Mouse (Mus musculus): Measurements from ENCODE around the gene P4hb. TPM values are rescaled to one million over a fixed set of nuclear protein-coding genes. Genes with fewer than 3 reads are reported as not detected.
A peak's percentile ranks its signal among the peaks of the same experiment; 100 is the strongest.
"Not testable (repeated sequence)": the region's sequence is repeated elsewhere in the genome, so short reads cannot be mapped to it uniquely, and the experiment has no call there.

P4hb gene
- total RNA-seq, 2 experiments from 2014 or later: 527 to 538 TPM

DNA sequence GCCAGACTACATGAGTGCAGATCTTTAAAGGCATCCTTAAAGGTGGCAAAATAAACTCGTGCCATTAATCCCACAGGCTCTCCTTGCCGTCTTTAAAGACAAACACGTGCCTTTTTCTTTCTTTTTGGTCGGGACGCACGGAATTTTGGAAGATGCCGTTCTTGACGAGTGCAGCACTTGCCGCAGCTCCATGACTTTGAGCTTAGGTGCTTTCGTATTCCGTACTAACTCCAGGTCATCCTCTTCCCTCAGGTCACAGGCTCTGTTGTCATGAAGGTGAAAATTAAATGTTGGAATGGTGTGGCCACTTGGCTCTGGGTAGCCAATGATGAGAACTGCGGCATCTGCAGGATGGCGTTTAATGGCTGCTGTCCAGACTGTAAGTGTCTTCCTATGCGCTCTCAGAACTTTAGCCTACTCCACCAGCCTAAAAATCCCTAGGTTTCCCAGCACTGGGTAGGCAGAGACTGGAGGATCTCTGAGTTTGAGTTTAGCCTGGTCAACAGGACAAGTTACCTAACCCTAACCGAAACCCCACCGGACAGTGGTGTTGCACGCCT, 26.0 kb upstream of the P4hb start:
- no peak for DNase-seq (ENCODE audit: low spot score in 2 of 2)

DNA sequence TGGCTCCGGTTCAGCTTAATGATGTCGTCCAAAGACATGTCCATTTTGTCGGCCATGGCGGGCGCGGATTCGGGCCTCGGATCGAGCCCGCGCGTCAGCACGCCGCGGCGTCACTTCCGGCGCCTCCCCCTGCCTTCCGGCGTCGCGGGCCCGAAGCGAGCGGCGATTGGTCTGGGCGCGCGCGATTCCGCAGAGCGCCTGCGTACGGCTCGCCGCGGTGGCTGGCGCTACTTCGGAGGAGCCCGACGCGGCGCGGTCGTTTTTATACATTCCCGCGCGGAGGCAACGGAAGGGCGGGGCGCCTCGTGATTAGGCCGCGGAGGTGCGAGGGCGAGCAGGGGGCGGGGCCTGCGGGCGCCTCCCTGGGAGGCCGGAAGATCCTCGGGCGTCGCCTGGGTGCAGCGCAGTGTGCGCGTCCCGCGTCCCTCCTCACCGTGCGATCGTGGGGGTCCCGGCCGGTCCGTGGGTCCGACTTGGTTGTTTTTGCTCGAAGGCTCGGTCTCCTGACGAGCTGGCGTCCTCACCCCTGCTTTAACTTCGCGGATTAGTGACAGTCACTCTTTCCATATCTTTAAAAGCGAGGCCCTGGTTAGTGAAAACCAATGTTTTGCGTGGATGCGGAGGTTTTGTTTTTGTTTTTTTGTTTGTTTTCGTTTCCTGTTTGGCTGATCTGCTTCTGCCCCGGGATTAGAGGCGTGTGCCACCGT, 25.4 kb upstream of the P4hb start, which contains the start of the genes Alyref and Anapc11:
Alyref (minus strand) TSS at position 83 of the 707 bp plus-strand sequence.
Anapc11 (plus strand) TSS at position 139 of the 707 bp plus-strand sequence.
- DNase-seq (ENCODE audit: low spot score in 2 of 2): peak; percentile 94 to 96

GRCm38 (mm10) chr11:120597240-120598235, 24.5 kb upstream of the P4hb start:
- DNase-seq (ENCODE audit: low spot score in 2 of 2): no peak

- no peak for DNase-seq (ENCODE audit: low spot score in 2 of 2)
Observed at GRCm38 (mm10) chr11:120588531-120588930, 15.5 kb upstream of the P4hb start.

GRCm38 (mm10) chr11:120583937-120584336, 10.9 kb upstream of the P4hb start:
- DNase-seq (ENCODE audit: low spot score in 2 of 2): no peak

DNA sequence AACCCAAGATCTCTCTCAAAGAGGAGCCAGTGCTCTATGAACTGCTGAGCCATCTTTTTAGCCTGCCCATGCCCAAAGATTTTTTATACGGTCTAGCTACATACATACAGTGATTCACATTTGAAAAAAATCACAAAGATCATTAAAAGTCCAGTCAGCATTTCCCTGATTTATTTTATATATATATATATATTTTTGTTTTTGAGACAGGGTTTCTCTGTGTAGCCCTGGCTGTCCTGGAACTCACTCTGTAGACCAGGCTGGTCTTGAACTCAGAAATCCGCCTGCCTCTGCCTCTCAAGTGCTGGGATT, 9.9 kb upstream of the P4hb start:
- DNase-seq (ENCODE audit: low spot score in 2 of 2): not testable (repeated sequence)

DNA sequence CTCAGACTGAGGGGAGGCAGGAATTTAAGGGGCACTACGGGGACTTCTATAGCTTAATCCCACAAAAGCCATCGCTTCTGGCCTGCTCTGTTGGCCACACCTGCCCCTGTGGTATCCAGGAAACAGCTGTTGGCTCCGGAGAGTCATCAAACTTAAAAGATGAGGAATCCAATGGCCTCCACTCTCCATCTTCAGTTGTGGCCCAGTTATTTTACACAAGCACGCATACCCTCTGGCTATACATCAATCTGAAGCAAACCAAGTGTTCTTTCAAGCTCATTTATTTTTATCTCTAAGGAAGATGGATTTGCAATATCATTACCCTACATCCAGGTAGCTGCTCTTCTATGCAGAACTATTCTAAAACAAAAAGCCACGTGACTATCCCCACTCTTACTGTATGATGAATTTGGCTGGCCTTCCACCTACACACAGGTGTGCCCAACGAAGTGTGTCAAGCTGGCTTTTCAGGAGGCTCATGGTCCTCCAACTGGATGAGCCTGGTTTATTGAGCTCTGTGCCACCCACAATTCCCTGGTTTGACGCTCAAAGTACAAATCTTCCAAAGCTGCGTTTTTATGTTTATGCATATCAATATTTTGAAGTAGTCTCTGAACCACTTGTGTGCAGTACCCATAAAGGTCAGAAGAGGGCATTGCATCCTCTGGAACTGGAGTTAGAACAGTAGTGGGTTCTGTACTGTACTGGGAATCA, 9.4 kb upstream of the P4hb start:
- DNase-seq (ENCODE audit: low spot score in 2 of 2): no peak

DNA sequence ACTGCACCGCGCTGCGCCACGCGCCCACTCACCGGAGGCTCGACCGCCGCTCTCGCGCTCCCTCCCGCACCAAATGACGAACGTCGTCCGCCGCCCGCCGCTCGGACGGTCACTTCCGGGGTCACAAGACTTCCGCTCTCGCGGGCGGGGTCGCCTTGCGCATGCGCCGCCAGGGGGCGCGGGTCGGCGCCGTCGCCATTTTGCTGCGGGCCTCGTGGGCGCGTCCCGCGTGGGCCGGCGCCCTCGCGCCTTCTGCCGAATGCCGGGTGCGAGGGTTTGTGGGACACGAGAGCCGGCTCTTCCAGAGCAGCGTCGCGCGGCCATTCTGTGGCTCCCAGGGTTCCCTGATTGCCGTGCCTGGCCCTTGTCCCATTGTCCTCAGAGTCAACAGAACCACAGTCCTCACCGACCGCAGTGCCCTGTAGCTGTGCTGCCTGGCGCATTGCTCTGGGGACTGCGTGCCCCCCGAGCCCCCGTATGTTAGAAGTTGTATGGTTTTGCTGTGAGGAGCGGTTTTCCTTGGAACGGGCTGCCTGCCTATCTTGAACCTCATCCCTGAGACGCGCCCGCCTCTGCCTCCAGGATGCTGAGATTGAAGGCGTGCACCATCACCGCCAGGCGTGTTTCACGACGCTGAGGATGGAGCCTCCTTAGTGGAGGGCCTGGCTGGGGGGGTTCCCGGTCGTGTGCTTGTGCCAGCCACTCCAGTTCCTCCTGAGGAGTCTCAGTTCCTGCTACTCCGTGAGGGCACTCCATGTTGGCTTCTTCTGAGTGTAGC, 8.6 kb upstream of the P4hb start, which contains the start of gene Arhgdia:
Arhgdia (minus strand) TSS at position 135 of the 778 bp plus-strand sequence.
- peak; percentile 89 to 91 for DNase-seq (ENCODE audit: low spot score in 2 of 2)

- DNase-seq (ENCODE audit: low spot score in 2 of 2): peak in 1 of 2 experiments; percentile 55
Observed at GRCm38 (mm10) chr11:120580871-120581331, 7.8 kb upstream of the P4hb start.

DNA sequence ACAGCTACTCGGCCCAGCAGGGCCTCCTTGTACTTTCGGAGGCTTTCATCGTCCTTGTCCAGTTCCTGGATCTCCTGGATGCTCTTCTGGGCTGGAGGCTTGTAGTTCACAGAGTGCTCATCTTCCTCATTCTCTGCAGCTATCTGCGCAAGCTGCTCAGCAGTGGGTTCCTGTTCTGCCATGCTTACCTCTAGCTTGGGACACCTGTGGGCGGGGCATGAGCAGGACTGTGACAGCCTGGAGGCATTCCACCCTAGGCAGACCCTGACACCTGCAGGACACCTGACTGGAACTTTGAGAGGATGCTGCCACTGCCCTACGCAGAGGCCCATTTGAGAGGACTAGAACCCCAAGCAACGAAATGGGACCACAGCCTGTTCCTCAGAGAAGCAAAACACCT, 7.1 kb upstream of the P4hb start:
- DNase-seq (ENCODE audit: low spot score in 2 of 2): no peak

DNA sequence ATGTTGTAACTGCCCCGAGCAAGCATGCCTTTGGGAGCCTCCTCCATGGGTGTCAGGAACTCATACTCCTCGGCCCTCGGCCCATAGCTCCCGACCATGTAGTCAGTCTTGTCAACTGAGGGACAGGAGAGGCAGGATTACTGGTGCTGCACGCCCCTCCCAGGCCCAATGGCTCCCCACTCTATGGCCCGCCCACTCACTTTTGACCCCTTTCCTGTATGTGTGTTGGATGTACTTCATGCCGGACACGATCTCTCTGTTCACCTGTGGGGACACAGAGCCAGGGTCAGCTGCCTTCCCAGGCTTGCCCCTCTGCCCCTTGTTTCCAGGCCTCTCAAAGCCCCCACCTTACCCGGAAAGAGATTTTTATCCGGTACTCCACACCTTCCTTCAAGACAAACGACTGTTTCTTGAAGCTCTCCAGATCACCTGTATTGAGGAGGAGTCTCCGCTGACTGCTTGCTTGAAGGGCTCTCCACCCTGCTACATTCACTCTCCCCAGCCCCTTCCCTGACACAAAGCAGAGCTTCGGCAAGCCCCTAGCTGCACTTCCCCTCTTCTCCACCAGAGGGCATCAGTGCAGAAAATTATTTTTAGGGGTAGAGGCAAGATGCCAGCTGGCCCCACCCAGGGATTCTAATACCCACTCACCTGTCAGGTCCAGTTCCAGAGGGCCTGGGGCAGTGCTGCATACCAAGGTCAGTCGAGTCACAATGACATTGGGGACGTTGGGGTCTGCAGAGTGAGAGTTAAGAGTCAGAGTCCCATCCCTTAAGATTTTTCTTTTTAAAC, 6.5 kb upstream of the P4hb start:
- DNase-seq (ENCODE audit: low spot score in 2 of 2): peak; percentile 56 to 74

DNA sequence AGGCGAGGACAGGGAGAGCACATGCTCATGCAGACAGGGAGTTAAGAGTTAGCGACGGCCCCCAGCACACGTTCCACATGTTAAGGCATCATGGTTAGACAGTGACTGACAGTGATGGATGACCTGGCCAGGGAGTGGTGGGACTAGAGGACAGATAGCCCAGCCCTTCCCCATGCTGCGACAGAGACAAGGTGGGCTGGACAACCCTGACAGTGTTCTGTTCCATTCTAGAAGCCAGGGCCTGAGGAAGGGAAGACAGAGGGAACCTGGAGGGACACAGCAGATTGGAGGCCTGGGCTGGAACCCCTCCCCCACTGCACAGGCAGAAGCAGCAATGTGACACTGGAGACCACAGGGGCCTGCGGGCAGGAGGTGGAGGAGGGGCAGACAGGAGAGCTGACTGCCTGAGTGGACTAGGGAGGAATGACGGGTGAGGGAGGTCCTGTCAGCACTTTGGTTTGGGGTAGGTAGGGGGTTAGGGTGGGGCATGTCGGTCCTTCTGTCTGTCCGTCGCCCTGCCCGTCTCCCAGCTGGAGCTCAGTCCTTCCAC, 5.7 kb upstream of the P4hb start:
- DNase-seq (ENCODE audit: low spot score in 2 of 2): no peak

- no peak for DNase-seq (ENCODE audit: low spot score in 2 of 2)
Observed at GRCm38 (mm10) chr11:120578024-120578693, 5.1 kb upstream of the P4hb start.

DNA sequence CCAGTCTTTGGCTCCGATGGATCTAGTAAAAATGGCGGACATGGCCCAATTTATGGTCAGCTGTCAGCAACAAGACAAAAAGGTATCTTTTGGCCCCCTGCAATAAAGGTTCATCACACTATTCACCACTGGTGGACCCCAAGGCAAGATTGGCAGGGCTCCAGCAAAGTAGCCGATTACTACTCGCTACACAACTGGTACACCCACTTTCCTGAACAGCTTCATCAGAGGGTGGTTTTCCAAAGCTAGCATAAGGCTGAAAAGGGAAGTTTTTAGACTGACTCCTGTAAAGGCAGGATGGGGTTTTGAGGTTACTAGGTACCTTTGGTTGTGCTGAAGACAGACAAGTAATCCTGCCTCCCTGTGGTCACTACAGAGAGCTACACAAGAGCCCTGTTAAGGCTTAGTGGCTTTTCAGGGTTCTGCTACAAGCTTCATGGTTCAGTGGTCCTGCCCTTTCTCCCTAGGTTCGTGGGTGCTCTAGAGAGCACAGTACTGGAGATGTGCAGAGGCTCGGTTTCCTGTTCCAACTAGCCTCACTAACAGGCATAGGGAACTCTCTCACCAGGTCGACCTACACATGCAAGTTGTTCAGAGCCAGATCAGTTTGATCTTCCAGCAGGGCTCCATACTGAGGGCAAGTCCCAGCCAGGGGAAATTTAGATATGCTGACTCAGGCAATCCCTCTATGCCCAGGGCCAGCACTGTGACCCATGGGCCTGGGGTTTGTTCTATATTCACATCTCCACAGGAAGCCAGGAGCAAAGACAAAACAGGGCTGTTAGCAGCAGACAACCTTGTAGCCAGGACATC, 4.4 kb upstream of the P4hb start:
- peak in 1 of 2 experiments; percentile 31 for DNase-seq (ENCODE audit: low spot score in 2 of 2)

GRCm38 (mm10) chr11:120576365-120576981, 3.4 kb upstream of the P4hb start:
- DNase-seq (ENCODE audit: low spot score in 2 of 2): no peak

GRCm38 (mm10) chr11:120575940-120576339, 2.9 kb upstream of the P4hb start:
- DNase-seq (ENCODE audit: low spot score in 2 of 2): no peak

GRCm38 (mm10) chr11:120575046-120575445, 2.0 kb upstream of the P4hb start:
- no peak for DNase-seq (ENCODE audit: low spot score in 2 of 2)
